Mouse (Mus musculus) small intestine, adult 2 months (tissue): Measurements from ENCODE around the gene Slc24a3.

Experiments used
- CTCF ChIP-seq: fragments of 200-500 bp; IDR thresholded peaks from 2 replicates; pipeline ENCODE4 v1.5.1; 2012; ENCODE audit warnings: low read depth, mild to moderate bottlenecking, control low read depth, inconsistent platforms, low read length, moderate library complexity, mixed read lengths; ENCODE audit not compliant: insufficient replicate concordance, insufficient read length; ENCODE audit errors: extremely low read depth
- POLR2A ChIP-seq: fragments of 200-500 bp; IDR thresholded peaks from 2 replicates; pipeline ENCODE4 v1.6.1; 2012; ENCODE audit warnings: low read depth, mild to moderate bottlenecking, control low read depth, inconsistent platforms, low read length, moderate library complexity

DNA sequence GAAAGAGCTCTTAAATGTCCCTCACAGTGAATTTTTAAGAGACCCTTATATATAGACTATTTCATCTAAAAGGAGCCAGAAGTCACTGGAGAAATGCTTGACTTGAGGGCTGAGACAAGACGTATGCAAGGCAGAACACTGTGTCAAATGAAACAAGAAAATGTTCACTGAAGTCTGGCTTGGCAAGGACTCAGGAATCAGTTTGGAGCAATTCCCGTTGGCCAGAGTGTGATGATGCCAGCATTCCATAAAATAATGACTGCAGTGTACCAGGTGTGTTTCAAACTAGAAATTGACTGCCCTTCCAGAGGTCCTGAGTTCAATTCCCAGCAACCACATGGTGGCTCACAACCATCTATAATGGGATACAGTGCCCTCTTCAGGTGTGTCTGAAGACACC, 196.1 kb downstream of the Slc24a3 start:
- no peak for TF ChIP-seq POLR2A
- TF ChIP-seq CTCF: no peak
